Mouse (Mus musculus): ENCODE data around the gene Rab11fip4.
"Not testable (repeated sequence)": the region's sequence is repeated elsewhere in the genome, so short reads cannot be mapped to it uniquely, and the experiment has no call there.

The Rab11fip4 gene

DNA sequence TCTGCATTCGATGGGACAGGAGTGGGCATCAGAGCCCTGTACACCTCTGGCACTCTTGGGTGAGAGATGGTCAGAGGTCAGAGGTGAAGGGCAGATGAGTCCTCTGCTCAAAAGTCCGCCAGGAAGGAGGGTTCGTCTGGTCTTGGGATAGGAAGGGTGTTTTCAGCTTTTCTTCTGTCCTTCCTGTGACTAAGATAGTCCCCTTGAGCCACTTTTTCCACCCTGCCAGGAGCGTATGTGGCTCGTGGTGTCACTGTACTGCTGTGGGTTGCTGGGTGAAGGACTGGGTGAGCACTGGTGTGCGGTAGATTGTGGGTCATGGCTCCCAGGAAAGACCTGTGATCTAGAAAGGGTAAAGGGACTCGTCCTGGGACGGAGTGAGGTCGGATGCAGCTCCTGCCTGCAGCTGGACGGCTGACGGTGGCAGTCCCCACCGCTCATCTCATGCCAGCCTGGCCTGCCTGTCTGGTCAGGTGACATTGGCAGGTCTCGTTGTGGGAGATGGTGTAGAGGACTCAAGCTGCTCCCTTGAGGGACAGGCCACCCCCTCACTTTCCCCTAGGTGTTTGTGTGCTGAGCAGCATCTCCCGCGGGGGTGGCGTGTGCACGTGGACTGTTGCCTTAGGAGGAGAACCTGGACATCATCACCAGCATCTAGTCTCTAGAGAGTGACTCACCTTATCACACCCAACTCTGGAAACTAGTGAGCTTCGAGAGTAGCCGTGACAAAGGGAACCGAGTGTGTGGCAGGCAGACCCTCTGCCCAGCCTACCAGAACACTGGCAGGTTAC is 87.5 kb downstream of the Rab11fip4 start:
- DNase-seq (ENCODE audit: low spot score) = no peak

- no peak for DNase-seq (ENCODE audit: low spot score)
Observed at GRCm38 (mm10) chr11:79679929-79680328, 88.9 kb downstream of the Rab11fip4 start.

DNA sequence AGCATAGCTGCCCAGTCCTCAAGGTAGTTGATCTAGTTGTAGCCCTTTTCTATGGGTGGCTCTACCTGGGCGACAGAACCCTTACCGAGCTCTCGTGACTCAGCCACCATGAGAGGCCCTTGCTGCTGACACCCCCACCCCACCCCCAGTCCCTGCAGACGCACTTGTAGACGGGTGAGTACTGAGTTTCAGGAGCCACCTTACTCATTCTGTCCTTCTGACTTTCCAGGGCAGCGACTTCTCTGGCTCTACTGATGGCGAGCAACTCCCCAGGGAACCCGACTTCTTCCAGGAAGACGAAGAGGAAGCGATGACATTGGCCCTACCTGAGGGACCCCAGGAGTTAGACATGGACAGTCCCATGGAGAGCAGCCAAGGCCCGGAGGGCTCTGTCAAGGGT is 89.5 kb downstream of the Rab11fip4 start:
- no peak for DNase-seq (ENCODE audit: low spot score)

GRCm38 (mm10) chr11:79681182-79681581 is 90.2 kb downstream of the Rab11fip4 start:
- no peak for DNase-seq (ENCODE audit: low spot score)

- no peak for DNase-seq (ENCODE audit: low spot score)
Observed at GRCm38 (mm10) chr11:79681798-79682197, 90.8 kb downstream of the Rab11fip4 start.

DNA sequence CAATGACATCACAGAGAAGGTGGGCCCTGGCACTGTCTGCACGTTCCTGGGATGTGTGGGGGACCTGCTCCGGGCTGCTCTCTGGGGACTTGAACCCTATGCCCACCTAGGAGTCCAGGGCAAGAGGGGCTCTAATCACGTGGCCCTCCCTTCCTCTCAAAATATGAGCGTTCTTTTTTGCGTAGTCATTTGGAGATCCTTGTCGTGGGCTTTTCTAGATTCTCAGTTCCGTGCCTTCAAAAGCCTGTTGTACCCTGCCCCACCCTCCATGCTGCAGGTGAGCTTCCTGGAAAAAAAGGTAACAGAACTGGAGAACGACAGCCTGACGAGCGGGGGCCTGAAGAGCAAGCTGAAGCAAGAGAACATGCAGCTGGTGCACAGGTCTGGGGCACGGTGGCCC is 94.1 kb downstream of the Rab11fip4 start:
- DNase-seq (ENCODE audit: low spot score) = no peak

DNA sequence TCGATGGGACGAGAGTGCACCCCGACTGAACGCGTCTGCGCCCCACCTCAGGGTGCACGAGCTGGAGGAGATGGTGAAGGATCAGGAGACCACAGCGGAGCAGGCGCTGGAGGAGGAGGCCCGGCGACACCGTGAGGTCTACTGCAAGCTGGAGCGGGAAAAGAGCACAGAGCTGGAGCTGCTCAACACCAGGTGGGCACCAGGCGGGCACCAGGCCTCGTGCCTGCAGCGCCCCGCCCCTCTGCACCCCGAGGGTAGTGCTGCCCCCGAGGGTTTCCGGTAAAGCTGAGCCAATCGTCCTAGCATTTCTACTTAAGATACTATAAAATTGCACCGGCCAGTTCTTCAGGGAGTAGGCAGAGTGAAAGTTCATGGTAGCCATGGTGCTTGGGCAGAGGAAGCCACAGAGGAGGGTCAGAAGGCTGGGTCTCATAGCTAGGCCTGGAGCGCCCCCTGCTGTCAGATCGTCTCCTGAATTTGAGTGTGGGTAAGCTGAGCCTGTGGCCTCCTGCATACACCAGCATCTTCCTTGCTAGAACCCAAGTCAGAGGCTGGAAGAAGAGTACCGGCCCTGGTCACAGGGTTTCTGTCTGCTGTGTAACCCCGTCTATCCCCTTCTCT is 95.6 kb downstream of the Rab11fip4 start:
- peak; percentile 64 for DNase-seq (ENCODE audit: low spot score)

DNA sequence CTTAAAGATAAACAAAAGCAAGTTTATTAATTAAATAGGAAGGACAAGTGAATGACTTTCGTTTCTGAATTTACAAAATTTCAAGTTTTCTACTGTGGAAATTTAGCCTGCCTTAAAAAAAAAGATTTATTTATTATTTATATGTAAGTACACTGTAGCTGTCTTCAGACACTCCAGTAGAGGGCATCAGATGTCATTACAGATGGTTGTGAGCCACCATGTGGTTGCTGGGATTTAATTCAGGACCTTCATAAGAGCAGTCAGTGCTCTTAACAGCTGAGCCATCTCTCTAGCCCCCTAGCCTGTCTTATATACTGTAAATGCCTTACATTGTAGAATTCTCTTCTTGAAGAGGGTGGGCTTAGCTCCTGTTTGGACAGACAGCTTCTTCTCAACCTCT is 98.9 kb downstream of the Rab11fip4 start:
- DNase-seq (ENCODE audit: low spot score) = no peak

GRCm38 (mm10) chr11:79691513-79691912 is 100.5 kb downstream of the Rab11fip4 start:
- DNase-seq (ENCODE audit: low spot score) = no peak

DNA sequence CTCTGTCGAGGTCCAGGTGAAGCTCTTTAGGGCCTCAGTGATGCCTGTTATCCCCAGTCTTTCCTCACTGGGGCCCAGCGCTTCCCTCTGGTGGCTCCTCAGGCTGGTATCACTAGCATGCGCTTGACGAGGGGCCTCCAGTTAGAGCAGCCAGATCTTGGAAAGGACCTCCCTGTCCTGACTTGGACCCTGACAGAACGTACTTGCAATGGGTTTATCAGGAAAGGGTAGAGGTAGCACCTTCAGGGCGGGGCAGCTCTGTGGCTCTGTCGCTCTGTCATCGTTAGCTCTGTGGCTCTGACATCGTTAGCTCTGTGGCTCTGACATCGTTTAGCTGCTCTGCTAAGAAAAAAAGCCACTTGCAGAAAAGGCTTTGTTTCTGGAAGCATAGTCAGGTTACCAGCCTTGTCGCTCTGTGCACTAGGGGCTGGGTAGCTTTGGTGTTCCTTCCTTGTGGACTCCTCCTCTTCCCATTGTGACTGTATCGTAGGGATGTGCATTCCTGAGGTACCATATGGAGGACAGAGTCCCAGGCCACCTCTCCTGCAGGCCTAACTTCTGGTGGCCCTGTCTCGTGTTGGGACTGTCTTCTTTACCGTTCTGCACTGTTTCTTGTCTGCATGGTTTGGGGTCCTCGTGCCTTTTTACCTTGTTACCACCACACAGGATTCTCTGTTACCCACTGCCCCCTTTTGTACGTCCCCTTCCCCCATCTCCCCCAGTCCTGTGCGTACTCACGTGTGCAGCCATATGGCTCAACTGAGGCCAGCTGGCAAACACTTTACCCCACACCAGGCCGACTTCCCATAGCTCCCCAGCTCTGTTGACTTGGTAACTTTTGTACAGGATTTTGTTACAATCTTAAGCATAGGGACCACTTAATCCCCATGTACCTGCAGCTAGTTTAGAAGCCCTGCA is 105.6 kb downstream of the Rab11fip4 start:
- DNase-seq (ENCODE audit: low spot score) = no peak

GRCm38 (mm10) chr11:79698071-79698470 is 107.1 kb downstream of the Rab11fip4 start:
- DNase-seq (ENCODE audit: low spot score) = no peak

DNA sequence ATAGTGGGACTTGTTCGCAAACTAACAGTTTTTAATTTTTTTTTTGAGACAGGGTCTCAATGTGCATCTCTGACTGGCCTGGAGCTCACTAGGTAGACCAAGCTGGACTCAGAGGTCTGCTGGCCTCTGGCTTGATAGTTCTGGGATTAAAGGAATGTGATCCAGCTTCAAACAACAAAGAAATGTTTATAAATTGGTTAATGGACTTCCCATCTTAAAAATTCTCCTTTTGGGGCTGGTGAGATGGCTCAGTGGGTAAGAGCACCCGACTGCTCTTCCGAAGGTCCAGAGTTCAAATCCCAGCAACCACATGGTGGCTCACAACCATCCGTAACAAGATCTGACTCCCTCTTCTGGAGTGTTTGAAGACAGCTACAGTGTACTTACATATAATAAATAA is 107.5 kb downstream of the Rab11fip4 start:
- DNase-seq (ENCODE audit: low spot score) = not testable (repeated sequence)

- no peak for DNase-seq (ENCODE audit: low spot score)
Observed at GRCm38 (mm10) chr11:79701466-79701865, 110.5 kb downstream of the Rab11fip4 start.

DNA sequence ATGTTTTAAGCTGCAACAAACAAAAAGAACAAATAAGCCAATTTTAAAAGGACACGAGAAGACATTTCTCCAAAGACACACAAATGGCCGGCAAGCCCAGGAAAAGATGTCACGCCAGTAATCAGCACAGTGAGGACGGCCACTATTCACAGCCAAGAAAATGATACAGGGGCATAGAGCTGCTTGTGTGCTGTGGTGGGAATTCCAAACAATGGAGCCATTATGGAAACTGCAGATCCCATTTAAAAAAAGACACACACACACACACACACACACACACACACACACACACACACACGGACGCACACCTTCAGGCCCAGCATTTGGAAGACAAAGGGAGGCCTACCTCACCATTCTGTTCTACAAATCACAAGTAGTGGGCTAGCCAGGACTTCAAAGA is 111.1 kb downstream of the Rab11fip4 start:
- no peak for DNase-seq (ENCODE audit: low spot score)

DNA sequence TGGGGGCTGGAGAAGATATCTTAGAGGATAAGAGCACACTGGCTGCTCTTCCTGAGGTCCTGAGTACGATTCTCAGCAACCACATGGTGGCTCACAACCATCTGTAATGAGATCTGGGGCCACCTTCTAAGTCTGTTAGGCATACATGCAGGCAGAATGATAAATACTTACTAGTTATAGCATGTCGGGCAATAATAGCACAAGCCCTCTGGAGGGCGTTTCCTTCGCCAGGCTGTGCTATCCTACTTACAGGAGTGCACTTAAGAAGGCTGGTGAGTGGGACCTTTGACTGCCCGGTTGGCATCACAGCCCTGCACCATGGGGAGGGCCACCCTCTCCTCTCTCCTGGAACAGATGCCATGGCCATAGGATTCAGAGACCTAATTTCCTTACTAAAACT is 112.4 kb downstream of the Rab11fip4 start:
- DNase-seq (ENCODE audit: low spot score) = peak; percentile 50

- DNase-seq (ENCODE audit: low spot score) = no peak
Observed at GRCm38 (mm10) chr11:79703885-79704291, 112.9 kb downstream of the Rab11fip4 start.

DNA sequence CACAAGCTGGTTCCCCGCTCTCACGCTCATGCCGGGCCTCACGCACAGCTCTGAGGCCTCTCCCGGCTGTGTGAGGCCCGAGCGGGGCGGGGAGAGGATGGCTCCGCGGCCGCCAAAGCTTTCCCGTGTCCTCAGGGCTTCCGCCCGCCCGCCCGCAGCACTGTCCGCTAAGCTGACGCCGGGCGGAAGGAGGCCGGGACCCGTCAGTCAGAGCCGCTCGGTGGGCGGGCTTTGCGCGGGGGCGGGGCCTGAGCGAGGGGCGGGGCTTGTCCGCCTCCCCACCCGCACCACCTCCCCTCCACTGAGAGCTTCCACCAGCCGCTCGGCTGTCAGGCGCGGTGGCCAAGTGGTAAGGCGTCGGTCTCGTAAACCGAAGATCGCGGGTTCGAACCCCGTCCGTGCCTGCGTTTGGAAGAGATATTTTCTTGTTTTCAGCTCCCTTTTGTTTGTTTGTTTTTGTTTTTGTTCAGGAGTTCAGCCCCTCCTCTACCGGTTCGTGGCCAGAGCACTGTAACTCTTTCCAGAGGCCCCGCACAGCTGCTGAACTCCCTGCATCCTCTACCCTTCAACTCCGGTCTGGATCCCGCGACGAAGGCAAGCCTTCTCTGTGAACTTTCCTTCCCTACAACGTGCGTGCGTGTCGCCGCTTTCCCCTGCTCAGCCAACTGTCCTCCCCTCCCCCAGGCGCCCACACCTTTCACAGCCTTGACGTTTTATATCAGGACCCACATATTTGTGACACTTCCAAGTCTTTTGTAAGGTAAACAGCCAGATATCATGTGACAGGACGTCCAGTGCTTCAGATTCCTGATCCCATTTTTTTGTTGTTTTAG is 113.5 kb downstream of the Rab11fip4 start:
- peak; percentile 93 for DNase-seq (ENCODE audit: low spot score)

GRCm38 (mm10) chr11:79707084-79707483 is 116.1 kb downstream of the Rab11fip4 start:
- DNase-seq (ENCODE audit: low spot score) = no peak

DNA sequence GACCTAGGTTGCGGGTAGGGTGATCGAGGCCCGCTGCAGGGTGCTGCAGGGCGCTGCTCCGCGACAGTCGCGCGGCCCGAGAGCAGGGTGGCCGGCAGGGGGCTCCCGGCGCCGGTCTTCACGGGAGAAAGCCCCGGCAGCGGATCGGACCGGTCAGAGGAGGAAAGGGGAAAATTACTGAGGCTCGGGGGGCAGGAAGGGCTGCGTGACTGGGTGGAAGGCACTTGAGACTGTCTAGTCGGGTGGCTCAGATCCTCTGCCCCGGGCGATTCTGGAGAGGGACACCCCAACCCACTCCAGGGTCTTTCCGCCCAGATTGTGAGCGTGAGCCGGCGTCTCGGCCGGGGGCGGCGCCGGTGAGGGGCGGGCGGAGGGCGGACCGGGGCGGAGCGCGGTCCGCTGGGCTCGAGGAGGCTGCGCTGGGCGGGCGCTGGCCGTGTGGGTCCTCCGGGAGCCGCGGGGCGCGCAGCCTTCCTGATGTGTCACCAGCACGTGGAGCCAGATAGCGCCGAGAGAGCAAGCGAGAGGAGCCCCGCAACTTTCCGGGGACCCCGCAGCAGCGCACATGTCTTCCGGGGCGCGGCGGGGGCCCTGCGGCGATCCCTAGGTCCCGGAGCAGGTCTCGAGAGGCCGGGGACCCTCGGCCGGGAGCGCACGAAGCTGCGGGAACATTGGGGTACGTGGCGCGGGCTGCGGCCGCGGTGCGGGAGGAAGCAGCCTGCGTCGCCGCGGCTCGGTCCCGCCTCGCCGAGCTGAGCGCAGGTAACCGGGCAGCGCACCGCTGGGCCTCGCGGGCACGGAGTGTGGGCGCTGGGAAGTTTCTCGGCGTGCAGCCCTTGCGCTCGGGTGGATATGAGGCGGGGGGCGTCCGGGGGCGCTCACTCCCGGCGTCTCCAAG is 120.1 kb downstream of the Rab11fip4 start:
- peak; percentile 42 for DNase-seq (ENCODE audit: low spot score)

- DNase-seq (ENCODE audit: low spot score) = no peak
Observed at GRCm38 (mm10) chr11:79711766-79712369, 120.9 kb downstream of the Rab11fip4 start.

Measured in spleen, adult 12 weeks (tissue).